Mouse (Mus musculus) liver, postnatal 0 days (tissue): ENCODE results near the gene Adgb. TPM values are rescaled to one million over a fixed set of nuclear protein-coding genes. Genes with fewer than 3 reads are reported as not detected.

Source experiments
- ATAC-seq: fragments of 200-750 bp; cut with Nextera tagmentation; 2 replicates; pipeline ENCODE4 v1.8.0; 2017; ENCODE audit warnings: mild to moderate bottlenecking, moderate library complexity
- DNase-seq: peaks from one replicate; pipeline ENCODE4 v3.0.0-alpha.2; 2016
- H3K27ac ChIP-seq: fragments of 300-500 bp; sonication (generic); 2 replicates; pipeline ENCODE4 v1.5.1; 2014; ENCODE audit warnings: antibody characterized with exemption, moderate library complexity, mild to moderate bottlenecking, low read depth
- H3K27me3 ChIP-seq: fragments of 300-500 bp; sonication (generic); 2 replicates; pipeline ENCODE4 v1.6.1; 2014; ENCODE audit warnings: low read length, control low read depth, mixed read lengths; ENCODE audit not compliant: insufficient read depth
- H3K36me3 ChIP-seq: fragments of 300-500 bp; sonication (generic); replicated peaks from 2 replicates; pipeline ENCODE4 v1.6.1; 2014; ENCODE audit warnings: mild to moderate bottlenecking, control low read depth, low read length, moderate library complexity, mixed read lengths; ENCODE audit not compliant: insufficient read depth
- H3K4me1 ChIP-seq: fragments of 300-500 bp; sonication (generic); 2 replicates; pipeline ENCODE4 v1.6.1; 2014; ENCODE audit warnings: antibody characterized with exemption, mild to moderate bottlenecking, control low read depth; ENCODE audit not compliant: insufficient read depth
- H3K4me2 ChIP-seq: fragments of 300-500 bp; sonication (generic); 2 replicates; pipeline ENCODE4 v1.6.1; 2014; ENCODE audit warnings: low read depth, mild to moderate bottlenecking, low read length, moderate library complexity, mixed read lengths
- H3K4me3 ChIP-seq: fragments of 300-500 bp; sonication (generic); 2 replicates; pipeline ENCODE4 v1.5.1; 2014; ENCODE audit warnings: low read depth, low read length
- H3K9ac ChIP-seq: fragments of 300-500 bp; sonication (generic); replicated peaks from 2 replicates; pipeline ENCODE4 v1.6.1; 2014; ENCODE audit warnings: mild to moderate bottlenecking, moderate library complexity
- H3K9me3 ChIP-seq: fragments of 300-500 bp; sonication (generic); 2 replicates; pipeline ENCODE4 v1.6.1; 2016; ENCODE audit warnings: mild to moderate bottlenecking, control low read depth, low read length, mixed read lengths
- CTCF ChIP-seq: sonication (generic); IDR thresholded peaks from 2 replicates; pipeline ENCODE4 v1.5.1; 2016; ENCODE audit warnings: antibody characterized with exemption, low read depth
- EP300 ChIP-seq: IDR thresholded peaks from 2 replicates; pipeline ENCODE4 v1.6.1; 2016; ENCODE audit warnings: antibody characterized with exemption, low read depth, mild to moderate bottlenecking
- WGBS: fragments of 180-500 bp; shearing (Covaris S2); extraction: QIAGEN DNeasy Blood & Tissue Kit; methylation state at CpG from one replicate; pipeline ENCODE4 v1.1.7; 2014; ENCODE audit not compliant: insufficient replicate concordance; 5-methylcytosine and 5-hydroxymethylcytosine counted together
- polyA plus RNA-seq: library from polyadenylated mRNA; unstranded; fragments of >200 nt; fragmentation: Nextera tagmentation; extraction: Ambion mirVana; gene quantifications from 2 replicates; pipeline ENCODE4 v1.2.1, GENCODE M21; 2015

Gene Adgb
- polyA plus RNA-seq, 1 experiment from 2014 or later, result 0.81 TPM

DNA sequence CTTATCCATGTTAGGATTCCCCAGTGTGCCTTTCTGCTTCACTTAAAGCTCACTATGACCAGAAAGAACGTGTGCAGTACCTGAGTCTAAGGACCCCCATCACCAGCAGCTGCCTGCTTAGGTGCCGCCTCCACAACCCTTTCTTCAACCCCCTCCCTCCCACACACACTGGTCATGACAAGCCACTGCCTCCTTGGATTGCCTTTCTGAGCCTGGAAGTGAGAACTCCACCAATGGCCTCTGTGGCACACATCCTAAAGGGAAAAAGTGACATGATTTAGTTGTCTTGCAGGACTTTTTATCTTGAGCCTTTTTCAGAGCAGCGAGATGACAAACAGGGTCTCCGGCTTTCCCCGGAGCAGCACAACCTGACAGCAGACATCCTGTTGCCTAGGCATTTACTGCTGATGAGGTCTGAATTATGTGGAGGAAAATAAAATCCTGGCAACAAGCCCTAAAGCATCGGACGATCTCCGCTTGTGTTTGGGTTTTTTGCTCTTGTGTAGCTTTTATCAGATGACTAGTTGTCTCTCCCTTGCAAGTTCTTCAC lies 162.2 kb downstream of the Adgb start:
- 78% methylated on average over 8 of the region's 8 CpGs for WGBS
- no peaks in the 10 kb centered on the region for H3K4me1 ChIP-seq

GRCm38 (mm10) chr10:10309056-10309455 lies 163.1 kb downstream of the Adgb start:
- 75% methylated on average over 4 of the region's 4 CpGs for WGBS
- H3K4me2 ChIP-seq, result no peak overlapping the region

More for the DNA sequence above, 162.2 kb downstream of the Adgb start:
- no peak overlapping the region for H3K27ac ChIP-seq
- DNase-seq (no peak), ATAC-seq (no peak)
- H3K36me3 ChIP-seq, result no peaks in the 10 kb centered on the region
- H3K4me3 ChIP-seq, result no peak overlapping the region
- no peak overlapping the region for H3K4me2 ChIP-seq
- TF ChIP-seq EP300 (no peak), CTCF (no peak)
- no peak overlapping the region for H3K9ac ChIP-seq
- H3K27me3 ChIP-seq, result no peaks in the 10 kb centered on the region
- no peaks in the 10 kb centered on the region for H3K9me3 ChIP-seq

GRCm38 (mm10) chr10:10307384-10307783 lies 164.7 kb downstream of the Adgb start:
- Histone ChIP-seq H3K9me3 (no peaks in the 10 kb centered on the region), H3K4me3 (no peak overlapping the region), H3K4me1 (no peaks in the 10 kb centered on the region), H3K9ac (no peak overlapping the region), H3K4me2 (no peak overlapping the region), H3K27me3 (no peaks in the 10 kb centered on the region), H3K36me3 (no peaks in the 10 kb centered on the region), H3K27ac (no peak overlapping the region)
- DNase-seq (peak; percentile 33), ATAC-seq (0 out of 2 replicates have a peak, but pooled peaks have one; percentile 17)
- 52% methylated on average over 5 of the region's 5 CpGs for WGBS
- no peak for TF ChIP-seq EP300
- TF ChIP-seq CTCF, result no peak

More at GRCm38 (mm10) chr10:10309056-10309455, 163.1 kb downstream of the Adgb start:
- no peak overlapping the region for H3K9ac ChIP-seq
- no peaks in the 10 kb centered on the region for H3K27me3 ChIP-seq
- H3K9me3 ChIP-seq, result no peaks in the 10 kb centered on the region
- no peak for DNase-seq
- H3K27ac ChIP-seq, result no peak overlapping the region
- no peak overlapping the region for H3K4me3 ChIP-seq
- no peak for ATAC-seq
- no peaks in the 10 kb centered on the region for H3K36me3 ChIP-seq
- TF ChIP-seq CTCF, result no peak
- no peak for TF ChIP-seq EP300
- H3K4me1 ChIP-seq, result no peaks in the 10 kb centered on the region

- no peak overlapping the region for H3K4me2 ChIP-seq
- no peak overlapping the region for H3K9ac ChIP-seq
- H3K36me3 ChIP-seq, result no peaks in the 10 kb centered on the region
- DNase-seq (no peak), ATAC-seq (no peak)
- no peak overlapping the region for H3K27ac ChIP-seq
- H3K4me1 ChIP-seq, result no peaks in the 10 kb centered on the region
- H3K9me3 ChIP-seq, result no peaks in the 10 kb centered on the region
- 68% methylated on average over 4 of the region's 4 CpGs for WGBS
- H3K4me3 ChIP-seq, result no peak overlapping the region
- TF ChIP-seq CTCF, result no peak
- no peak for TF ChIP-seq EP300
- H3K27me3 ChIP-seq, result no peaks in the 10 kb centered on the region
These were observed 167.8 kb downstream of the Adgb start for GRCm38 (mm10) chr10:10304370-10304769.

DNA sequence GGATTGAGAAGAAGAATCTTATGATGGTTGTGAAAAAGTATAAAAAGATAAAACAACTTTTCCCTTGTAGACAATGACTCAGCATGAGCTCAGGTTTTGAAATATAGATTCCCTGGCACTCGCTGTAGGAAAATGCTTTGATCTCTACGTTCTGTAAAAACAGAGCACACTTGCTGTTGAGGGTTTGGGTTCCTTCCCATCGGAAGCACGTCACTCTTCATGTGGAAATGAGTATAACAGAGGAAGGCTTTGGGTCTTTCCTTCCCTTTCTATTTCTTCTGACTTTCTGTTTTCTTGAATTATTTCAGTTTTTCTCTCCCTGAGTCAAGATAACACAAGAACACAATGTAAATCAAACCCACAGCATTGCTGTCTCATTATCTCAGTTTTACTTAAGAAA lies 170.4 kb downstream of the Adgb start:
- TF ChIP-seq CTCF (no peak), EP300 (no peak)
- H3K27me3 ChIP-seq, result no peaks in the 10 kb centered on the region

GRCm38 (mm10) chr10:10300915-10301439 lies 171.1 kb downstream of the Adgb start:
- Histone ChIP-seq H3K27ac (no peak overlapping the region), H3K4me3 (no peak overlapping the region), H3K9me3 (no peaks in the 10 kb centered on the region), H3K9ac (no peak overlapping the region), H3K27me3 (no peaks in the 10 kb centered on the region), H3K4me2 (no peak overlapping the region), H3K4me1 (no peaks in the 10 kb centered on the region), H3K36me3 (no peaks in the 10 kb centered on the region)
- TF ChIP-seq CTCF, result no peak
- TF ChIP-seq EP300, result no peak
- WGBS, result 58% methylated on average over 8 of the region's 8 CpGs
- ATAC-seq, result no peak
- DNase-seq, result no peak

More for the DNA sequence above, 170.4 kb downstream of the Adgb start:
- no peak overlapping the region for H3K9ac ChIP-seq
- H3K4me1 ChIP-seq, result no peaks in the 10 kb centered on the region
- no peak for DNase-seq
- H3K4me3 ChIP-seq, result no peak overlapping the region
- no peaks in the 10 kb centered on the region for H3K36me3 ChIP-seq
- no peak overlapping the region for H3K27ac ChIP-seq
- ATAC-seq, result no peak
- H3K4me2 ChIP-seq, result no peak overlapping the region
- WGBS, result 42% methylated on average over 4 of the region's 4 CpGs
- no peaks in the 10 kb centered on the region for H3K9me3 ChIP-seq
